Mouse (Mus musculus): ENCODE measurements around the gene Ssr1. TPM values are rescaled to one million over a fixed set of nuclear protein-coding genes. Genes with fewer than 3 reads are reported as not detected.

The Ssr1 gene
- polyA plus RNA-seq, 1 experiment from 2014 or later = 104 TPM

DNA sequence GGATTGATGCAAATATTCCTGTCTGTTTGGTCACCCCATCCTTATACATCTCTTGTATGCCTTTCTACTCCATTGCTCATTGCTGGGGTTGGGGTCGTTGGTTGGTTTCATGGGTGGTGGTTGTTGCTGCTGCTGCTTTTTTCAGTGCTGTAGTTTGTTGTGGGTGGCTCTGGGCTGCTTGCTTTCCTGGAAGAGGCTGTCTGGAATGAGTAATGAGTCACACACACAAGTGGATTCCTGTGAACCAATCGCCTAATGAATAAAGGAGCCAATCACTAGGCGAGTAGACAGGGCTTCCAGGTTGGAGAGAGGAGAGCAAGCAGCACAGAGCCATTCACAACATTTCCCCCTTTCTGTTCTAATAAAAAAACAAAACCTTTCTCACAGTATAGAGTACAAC is 57.7 kb downstream of the Ssr1 start:
- DNase-seq (ENCODE audit: low spot score) = no peak
- Histone ChIP-seq H3K9me3 (ENCODE audit: control insufficient read depth, low read length) (no peaks in the 10 kb centered on the region), H3K4me2 (ENCODE audit: low read depth) (no peak overlapping the region), H3K36me3 (ENCODE audit: control insufficient read depth, insufficient read depth, low read length) (no peaks in the 10 kb centered on the region; the same call in 1 of the 2 replicates), H3K27ac (ENCODE audit: low read depth, low read length) (no peak overlapping the region), H3K4me3 (ENCODE audit: low read depth, low read length) (no peak overlapping the region), H3K27me3 (ENCODE audit: control insufficient read depth, insufficient read depth, low read length) (no peaks in the 10 kb centered on the region), H3K9ac (ENCODE audit: low read length) (no peak overlapping the region), H3K4me1 (ENCODE audit: control insufficient read depth, insufficient read depth, low read length) (no peaks in the 10 kb centered on the region)
- ATAC-seq (ENCODE audit: insufficient read depth, low FRiP score, low TSS enrichment) = no peak
- WGBS = 89% methylated on average over 3 of the region's 3 CpGs

DNA sequence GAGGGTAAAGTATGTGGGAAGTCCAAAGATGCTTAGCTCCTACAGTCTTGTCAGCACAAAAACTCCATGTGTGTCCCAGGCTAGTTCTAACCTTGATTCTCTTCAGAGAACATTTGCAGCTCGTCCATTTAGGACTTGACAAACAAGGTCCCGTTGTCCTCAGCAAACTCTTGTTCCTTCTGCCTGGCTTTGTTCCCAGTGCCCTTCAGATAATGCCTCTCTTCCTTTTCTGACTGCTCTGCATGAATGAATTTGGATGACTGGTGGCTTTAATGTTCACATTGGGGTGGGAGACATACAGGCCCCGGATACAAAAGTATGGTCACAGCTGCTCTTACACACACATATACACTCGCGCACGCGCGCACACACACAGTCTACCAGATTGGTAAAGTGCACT is 59.1 kb downstream of the Ssr1 start:
- Histone ChIP-seq H3K27ac (ENCODE audit: low read depth, low read length) (no peak overlapping the region), H3K4me3 (ENCODE audit: low read depth, low read length) (no peak overlapping the region), H3K36me3 (ENCODE audit: control insufficient read depth, insufficient read depth, low read length) (peaks cover 2% of the 10 kb centered on the region; the same call in 1 of the 2 replicates), H3K9me3 (ENCODE audit: control insufficient read depth, low read length) (no peaks in the 10 kb centered on the region), H3K4me2 (ENCODE audit: low read depth) (no peak overlapping the region), H3K9ac (ENCODE audit: low read length) (no peak overlapping the region), H3K4me1 (ENCODE audit: control insufficient read depth, insufficient read depth, low read length) (no peaks in the 10 kb centered on the region), H3K27me3 (ENCODE audit: control insufficient read depth, insufficient read depth, low read length) (no peaks in the 10 kb centered on the region)
- 92% methylated on average over 8 of the region's 8 CpGs for WGBS
- ATAC-seq (ENCODE audit: insufficient read depth, low FRiP score, low TSS enrichment) (no peak), DNase-seq (ENCODE audit: low spot score) (no peak)

DNA sequence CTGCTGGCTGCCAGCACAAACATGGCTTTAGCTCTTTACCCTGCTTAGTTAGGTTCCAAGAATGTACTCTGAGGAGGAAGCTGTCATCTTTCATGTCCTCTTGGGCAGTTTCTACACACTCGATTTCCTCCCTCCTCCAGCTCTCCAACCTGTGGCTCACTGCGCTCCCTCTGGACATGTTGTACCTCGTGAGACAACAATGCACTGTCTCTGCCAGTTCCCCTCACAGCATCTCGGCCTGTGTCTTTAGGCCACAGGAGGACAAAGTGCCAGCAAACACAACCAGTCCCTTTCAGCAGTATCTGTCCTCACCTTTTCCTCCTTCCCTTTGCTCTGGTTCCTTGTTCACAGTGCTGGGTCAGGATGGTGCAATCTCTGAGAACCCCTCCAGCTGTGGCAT is 59.9 kb downstream of the Ssr1 start:
- DNase-seq (ENCODE audit: low spot score) (no peak), ATAC-seq (ENCODE audit: insufficient read depth, low FRiP score, low TSS enrichment) (no peak)
- no peak overlapping the region for H3K27ac ChIP-seq (ENCODE audit: low read depth, low read length)
- H3K36me3 ChIP-seq (ENCODE audit: control insufficient read depth, insufficient read depth, low read length) = peaks cover 4% of the 10 kb centered on the region; the same call in 1 of the 2 replicates
- no peaks in the 10 kb centered on the region for H3K27me3 ChIP-seq (ENCODE audit: control insufficient read depth, insufficient read depth, low read length)
- H3K4me2 ChIP-seq (ENCODE audit: low read depth) = no peak overlapping the region
- no peaks in the 10 kb centered on the region for H3K4me1 ChIP-seq (ENCODE audit: control insufficient read depth, insufficient read depth, low read length)
- no peak overlapping the region for H3K4me3 ChIP-seq (ENCODE audit: low read depth, low read length)
- H3K9me3 ChIP-seq (ENCODE audit: control insufficient read depth, low read length) = no peaks in the 10 kb centered on the region
- H3K9ac ChIP-seq (ENCODE audit: low read length) = no peak overlapping the region
- WGBS = 81% methylated on average over 4 of the region's 4 CpGs

DNA sequence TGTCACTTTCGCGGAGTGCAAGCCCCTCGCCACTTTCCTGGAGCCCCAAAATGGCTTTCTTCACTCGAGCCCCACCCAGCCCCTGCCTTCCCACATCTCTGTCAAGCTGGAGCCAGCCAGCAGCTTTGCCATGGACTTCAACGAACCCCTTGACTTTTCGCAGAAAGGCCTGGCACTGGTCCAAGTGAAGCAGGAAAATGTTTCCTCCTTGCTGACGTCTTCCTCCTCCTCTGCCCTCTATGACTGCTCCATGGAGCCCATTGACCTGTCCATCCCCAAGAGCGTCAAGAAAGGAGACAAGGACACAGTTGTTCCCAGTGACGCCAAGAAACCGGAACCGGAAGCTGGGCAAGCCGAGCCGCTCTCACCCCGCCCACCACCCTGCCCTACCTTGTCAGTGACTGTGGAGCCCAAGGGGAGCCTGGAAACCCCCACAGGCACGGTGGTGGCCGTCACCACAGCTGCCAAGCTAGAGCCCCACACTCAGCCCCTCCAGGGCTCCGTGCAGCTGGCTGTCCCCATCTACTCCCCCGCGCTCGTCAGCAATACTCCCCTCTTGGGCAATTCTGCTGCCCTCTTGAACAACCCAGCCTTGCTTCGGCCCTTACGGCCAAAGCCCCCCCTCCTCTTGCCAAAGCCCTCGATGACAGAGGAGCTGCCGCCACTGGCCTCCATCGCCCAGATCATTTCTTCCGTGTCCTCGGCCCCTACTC is 62.7 kb downstream of the Ssr1 start:
- H3K9ac ChIP-seq (ENCODE audit: low read length) = no peak overlapping the region
- peaks cover 4% of the 10 kb centered on the region; the same call in 1 of the 2 replicates for H3K36me3 ChIP-seq (ENCODE audit: control insufficient read depth, insufficient read depth, low read length)
- H3K27me3 ChIP-seq (ENCODE audit: control insufficient read depth, insufficient read depth, low read length) = no peaks in the 10 kb centered on the region
- H3K4me1 ChIP-seq (ENCODE audit: control insufficient read depth, insufficient read depth, low read length) = no peaks in the 10 kb centered on the region
- ATAC-seq (ENCODE audit: insufficient read depth, low FRiP score, low TSS enrichment) (no peak), DNase-seq (ENCODE audit: low spot score) (no peak)
- H3K9me3 ChIP-seq (ENCODE audit: control insufficient read depth, low read length) = no peaks in the 10 kb centered on the region
- no peak overlapping the region for H3K4me2 ChIP-seq (ENCODE audit: low read depth)
- WGBS = 83% methylated on average over 27 of the region's 27 CpGs
- H3K4me3 ChIP-seq (ENCODE audit: low read depth, low read length) = no peak overlapping the region
- no peak overlapping the region for H3K27ac ChIP-seq (ENCODE audit: low read depth, low read length)

DNA sequence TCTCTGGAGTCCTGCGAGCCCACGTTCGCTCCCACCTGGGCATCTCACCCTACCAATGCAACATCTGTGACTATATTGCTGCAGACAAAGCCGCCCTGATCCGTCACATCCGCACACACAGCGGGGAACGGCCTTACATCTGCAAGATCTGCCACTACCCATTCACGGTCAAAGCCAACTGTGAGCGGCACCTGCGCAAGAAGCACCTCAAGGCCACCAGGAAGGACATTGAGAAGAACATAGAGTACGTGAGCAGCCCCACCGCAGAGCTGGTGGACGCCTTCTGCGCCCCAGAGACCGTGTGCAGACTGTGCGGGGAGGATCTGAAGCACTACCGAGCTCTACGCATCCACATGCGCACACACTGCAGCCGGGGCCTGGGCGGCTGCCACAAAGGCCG is 63.4 kb downstream of the Ssr1 start:
- Histone ChIP-seq H3K27ac (ENCODE audit: low read depth, low read length) (no peak overlapping the region), H3K4me1 (ENCODE audit: control insufficient read depth, insufficient read depth, low read length) (no peaks in the 10 kb centered on the region), H3K4me2 (ENCODE audit: low read depth) (no peak overlapping the region), H3K36me3 (ENCODE audit: control insufficient read depth, insufficient read depth, low read length) (peaks cover 4% of the 10 kb centered on the region; the same call in 1 of the 2 replicates), H3K4me3 (ENCODE audit: low read depth, low read length) (no peak overlapping the region), H3K27me3 (ENCODE audit: control insufficient read depth, insufficient read depth, low read length) (no peaks in the 10 kb centered on the region), H3K9me3 (ENCODE audit: control insufficient read depth, low read length) (no peaks in the 10 kb centered on the region), H3K9ac (ENCODE audit: low read length) (no peak overlapping the region)
- WGBS = 95% methylated on average over 23 of the region's 23 CpGs
- DNase-seq (ENCODE audit: low spot score) (no peak), ATAC-seq (ENCODE audit: insufficient read depth, low FRiP score, low TSS enrichment) (no peak)

DNA sequence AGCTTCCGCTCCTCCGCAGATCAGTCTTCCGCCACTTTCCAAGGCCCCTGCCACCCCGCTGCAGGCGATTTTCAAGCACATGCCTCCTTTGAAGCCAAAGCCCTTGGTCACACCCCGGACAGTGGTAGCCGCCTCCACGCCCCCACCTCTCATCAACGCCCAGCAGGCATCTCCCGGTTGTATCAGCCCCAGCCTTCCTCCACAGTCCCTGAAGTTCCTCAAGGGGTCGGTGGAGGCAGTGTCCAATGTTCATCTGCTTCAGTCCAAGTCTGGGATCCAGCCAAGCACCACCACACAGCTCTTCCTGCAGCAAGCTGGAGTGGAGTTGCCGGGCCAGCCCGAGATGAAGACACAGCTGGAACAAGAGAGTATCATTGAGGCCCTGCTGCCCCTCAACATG is 63.9 kb downstream of the Ssr1 start:
- no peak for ATAC-seq (ENCODE audit: insufficient read depth, low FRiP score, low TSS enrichment)
- 90% methylated on average over 13 of the region's 13 CpGs for WGBS

DNA sequence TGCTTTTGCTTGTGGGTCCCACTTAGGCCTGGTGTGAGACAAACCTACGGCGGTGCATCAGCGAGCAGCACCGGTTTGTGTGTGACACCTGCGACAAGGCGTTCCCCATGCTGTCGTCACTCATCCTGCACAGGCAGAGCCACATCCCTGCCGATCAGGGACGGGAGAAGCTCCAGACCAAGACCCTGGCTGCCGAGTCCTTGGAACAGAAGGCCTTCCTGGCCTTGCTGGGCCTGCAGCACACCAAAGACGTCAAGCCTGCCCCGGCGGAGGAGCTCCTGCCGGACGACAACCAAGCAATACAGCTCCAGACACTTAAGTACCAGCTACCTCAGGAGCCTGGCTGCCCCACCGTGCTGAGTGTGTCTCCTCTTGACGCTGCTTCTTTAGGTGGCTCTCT is 64.5 kb downstream of the Ssr1 start:
- H3K27ac ChIP-seq (ENCODE audit: low read depth, low read length) = no peak overlapping the region
- peaks cover 4% of the 10 kb centered on the region; the same call in 1 of the 2 replicates for H3K36me3 ChIP-seq (ENCODE audit: control insufficient read depth, insufficient read depth, low read length)
- H3K9ac ChIP-seq (ENCODE audit: low read length) = no peak overlapping the region
- 96% methylated on average over 17 of the region's 17 CpGs for WGBS
- H3K4me3 ChIP-seq (ENCODE audit: low read depth, low read length) = no peak overlapping the region
- H3K27me3 ChIP-seq (ENCODE audit: control insufficient read depth, insufficient read depth, low read length) = no peaks in the 10 kb centered on the region
- ATAC-seq (ENCODE audit: insufficient read depth, low FRiP score, low TSS enrichment) (no peak), DNase-seq (ENCODE audit: low spot score) (no peak)
- no peaks in the 10 kb centered on the region for H3K9me3 ChIP-seq (ENCODE audit: control insufficient read depth, low read length)
- no peak overlapping the region for H3K4me2 ChIP-seq (ENCODE audit: low read depth)
- H3K4me1 ChIP-seq (ENCODE audit: control insufficient read depth, insufficient read depth, low read length) = no peaks in the 10 kb centered on the region

More for the DNA sequence above, 63.9 kb downstream of the Ssr1 start:
- Histone ChIP-seq H3K9ac (ENCODE audit: low read length) (no peak overlapping the region), H3K4me3 (ENCODE audit: low read depth, low read length) (no peak overlapping the region), H3K27me3 (ENCODE audit: control insufficient read depth, insufficient read depth, low read length) (no peaks in the 10 kb centered on the region), H3K4me1 (ENCODE audit: control insufficient read depth, insufficient read depth, low read length) (no peaks in the 10 kb centered on the region), H3K4me2 (ENCODE audit: low read depth) (no peak overlapping the region), H3K9me3 (ENCODE audit: control insufficient read depth, low read length) (no peaks in the 10 kb centered on the region), H3K27ac (ENCODE audit: low read depth, low read length) (no peak overlapping the region), H3K36me3 (ENCODE audit: control insufficient read depth, insufficient read depth, low read length) (peaks cover 4% of the 10 kb centered on the region; the same call in 1 of the 2 replicates)
- DNase-seq (ENCODE audit: low spot score) = no peak

DNA sequence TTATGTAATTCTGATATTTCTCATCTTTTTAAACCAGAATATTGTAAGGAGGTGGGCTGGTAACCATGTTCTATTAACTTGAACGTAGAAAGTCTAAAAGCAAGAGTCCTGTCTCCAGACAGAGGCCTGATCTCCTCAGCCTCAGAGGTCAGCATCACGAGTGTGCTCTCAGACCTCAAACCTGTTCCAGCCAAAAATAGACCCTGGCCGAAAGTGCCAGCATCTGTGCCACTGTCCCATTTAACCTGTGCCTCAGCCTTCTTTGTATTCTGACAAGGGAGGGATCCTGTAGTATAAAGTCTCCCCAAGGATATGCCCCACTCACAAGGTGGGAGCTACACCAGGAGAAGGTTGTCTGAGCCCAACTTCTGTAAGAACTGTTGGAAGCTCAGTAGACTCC is 67.6 kb downstream of the Ssr1 start:
- Histone ChIP-seq H3K27me3 (ENCODE audit: control insufficient read depth, insufficient read depth, low read length) (no peaks in the 10 kb centered on the region), H3K9ac (ENCODE audit: low read length) (no peak overlapping the region), H3K36me3 (ENCODE audit: control insufficient read depth, insufficient read depth, low read length) (peaks cover 4% of the 10 kb centered on the region; the same call in 1 of the 2 replicates), H3K4me1 (ENCODE audit: control insufficient read depth, insufficient read depth, low read length) (no peaks in the 10 kb centered on the region), H3K27ac (ENCODE audit: low read depth, low read length) (no peak overlapping the region), H3K9me3 (ENCODE audit: control insufficient read depth, low read length) (no peaks in the 10 kb centered on the region), H3K4me2 (ENCODE audit: low read depth) (no peak overlapping the region), H3K4me3 (ENCODE audit: low read depth, low read length) (no peak overlapping the region)
- DNase-seq (ENCODE audit: low spot score) = no peak
- ATAC-seq (ENCODE audit: insufficient read depth, low FRiP score, low TSS enrichment) = no peak
- WGBS = 91% methylated on average over 3 of the region's 3 CpGs

DNA sequence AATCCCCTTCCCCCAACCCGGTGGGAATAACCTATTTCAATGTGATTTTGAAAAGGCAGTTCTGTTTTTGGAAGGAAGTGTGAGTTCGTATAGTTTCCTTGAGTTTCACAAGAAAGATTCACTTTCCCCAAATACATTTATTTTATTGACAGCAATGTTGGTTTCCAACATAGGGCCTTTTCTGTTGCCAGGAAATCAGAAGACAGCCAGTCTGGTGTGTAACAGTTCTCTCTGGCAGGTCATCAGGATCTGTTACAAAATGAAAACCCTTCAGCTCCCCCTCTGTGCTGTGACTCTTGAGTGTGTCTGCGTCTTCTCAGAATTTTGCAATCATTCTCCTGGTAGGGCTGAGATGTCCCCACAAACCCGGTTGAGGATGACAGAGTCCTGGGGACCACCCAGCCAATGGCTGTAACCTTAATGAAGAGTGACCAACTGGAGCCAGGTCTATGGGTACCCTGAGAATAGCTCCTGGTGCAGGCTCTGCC is 69.5 kb downstream of the Ssr1 start:
- Histone ChIP-seq H3K9me3 (ENCODE audit: control insufficient read depth, low read length) (no peaks in the 10 kb centered on the region), H3K27ac (ENCODE audit: low read depth, low read length) (no peak overlapping the region), H3K4me2 (ENCODE audit: low read depth) (no peak overlapping the region), H3K36me3 (ENCODE audit: control insufficient read depth, insufficient read depth, low read length) (0 out of 2 replicates have a peak, but pooled peaks cover 2% of the 10 kb centered on the region), H3K27me3 (ENCODE audit: control insufficient read depth, insufficient read depth, low read length) (no peaks in the 10 kb centered on the region), H3K9ac (ENCODE audit: low read length) (no peak overlapping the region), H3K4me1 (ENCODE audit: control insufficient read depth, insufficient read depth, low read length) (no peaks in the 10 kb centered on the region), H3K4me3 (ENCODE audit: low read depth, low read length) (no peak overlapping the region)
- DNase-seq (ENCODE audit: low spot score) (no peak), ATAC-seq (ENCODE audit: insufficient read depth, low FRiP score, low TSS enrichment) (no peak)
- 87% methylated on average over 4 of the region's 4 CpGs for WGBS

Measured in neural tube, embryonic 11.5 days (tissue).